Mouse (Mus musculus): Measurements from ENCODE around the gene Isg15.
A peak's percentile ranks its signal among the peaks of the same experiment; 100 is the strongest.

The Isg15 gene

GRCm38 (mm10) chr4:156202462-156202893 lies 1.9 kb upstream of the Isg15 start:
- DNase-seq = no peak

- peak; percentile 74 for DNase-seq
Observed at GRCm38 (mm10) chr4:156197829-156198205, 2.8 kb downstream of the Isg15 start.

- peak; percentile 67 for DNase-seq
Observed at GRCm38 (mm10) chr4:156197131-156197828, 3.3 kb downstream of the Isg15 start, which contains the start of gene Agrn. Agrn (minus strand) TSS chr4:156197488.

GRCm38 (mm10) chr4:156195927-156196870 lies 4.4 kb downstream of the Isg15 start:
- peak; percentile 24 for DNase-seq

- DNase-seq = no peak
Observed at GRCm38 (mm10) chr4:156194346-156194745, 6.3 kb downstream of the Isg15 start.

- no peak for DNase-seq
Observed at GRCm38 (mm10) chr4:156193906-156194305, 6.7 kb downstream of the Isg15 start.

GRCm38 (mm10) chr4:156193200-156193590 lies 7.4 kb downstream of the Isg15 start:
- no peak for DNase-seq

GRCm38 (mm10) chr4:156192421-156193199 lies 8.0 kb downstream of the Isg15 start:
- no peak for DNase-seq

GRCm38 (mm10) chr4:156188811-156189323 lies 11.8 kb downstream of the Isg15 start:
- DNase-seq = no peak

GRCm38 (mm10) chr4:156188162-156188810 lies 12.3 kb downstream of the Isg15 start:
- no peak for DNase-seq

DNA sequence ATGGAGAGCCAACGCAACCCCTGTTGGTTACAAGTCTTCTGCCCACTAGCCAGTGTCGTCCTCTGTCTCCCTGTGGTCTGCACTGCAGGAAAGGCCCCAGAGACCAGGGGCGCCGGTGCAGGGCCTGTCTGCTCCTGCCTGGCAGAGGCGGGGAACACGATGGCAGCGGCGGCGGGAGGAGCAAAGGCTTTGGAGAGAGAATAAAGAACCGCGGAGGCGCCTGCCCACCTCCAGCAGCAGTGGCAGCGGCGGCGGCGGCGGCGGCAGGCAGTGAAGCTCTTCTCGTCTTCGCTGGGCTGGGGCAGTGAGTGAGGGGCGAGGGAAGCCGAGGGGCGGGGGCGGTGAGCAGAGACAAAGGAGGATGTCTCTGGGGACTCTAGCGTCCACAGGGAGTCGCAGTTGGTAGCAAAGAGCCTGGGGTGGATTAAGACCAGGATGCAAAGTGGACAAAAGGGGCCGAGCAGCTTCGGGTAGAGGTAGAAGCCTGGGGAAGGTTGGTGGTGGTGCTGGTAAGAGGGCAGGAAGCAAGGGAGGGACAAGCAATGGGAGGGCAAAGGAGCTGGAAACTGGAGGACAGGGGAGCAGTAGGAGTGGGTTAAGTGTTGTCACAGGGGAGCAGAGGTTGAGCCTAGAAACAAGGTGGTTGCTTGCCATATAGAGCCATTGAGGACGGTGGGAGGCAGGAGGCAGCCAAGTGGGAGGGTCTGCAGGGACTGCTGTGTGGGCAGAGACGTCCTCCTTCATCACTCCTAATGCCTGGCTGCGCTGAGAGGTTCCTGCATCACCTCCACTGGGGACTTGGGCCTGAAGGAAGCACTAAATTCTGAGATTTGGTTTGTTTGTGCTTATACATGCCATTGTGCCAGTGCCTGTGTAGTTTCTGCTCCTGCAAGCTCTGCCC lies 14.4 kb downstream of the Isg15 start:
- DNase-seq = peak; percentile 71

DNA sequence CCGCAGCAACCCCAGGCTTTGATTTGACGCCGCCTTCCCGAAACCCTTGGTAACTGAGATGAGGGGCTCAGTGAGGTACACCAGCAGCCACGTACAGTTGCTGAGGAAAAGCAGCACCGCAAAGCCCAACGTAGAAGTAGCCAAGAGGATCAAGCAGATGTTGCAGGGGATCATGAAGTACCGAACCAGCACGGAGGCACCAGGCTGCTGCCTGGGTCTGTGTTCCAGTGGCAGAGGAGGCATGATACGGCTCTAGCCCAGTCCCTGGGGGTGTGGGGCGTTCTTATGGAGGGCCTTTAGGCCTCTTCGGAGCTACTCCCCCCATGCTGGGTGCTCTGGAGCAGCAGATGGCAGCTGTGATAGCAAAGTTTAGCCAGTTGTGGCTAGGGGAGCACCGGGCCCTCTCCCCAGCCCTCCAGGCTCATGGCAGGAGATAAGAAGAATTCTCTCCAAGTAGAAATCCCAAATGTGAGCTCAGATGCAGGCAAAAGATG lies 15.1 kb downstream of the Isg15 start:
- peak; percentile 41 for DNase-seq

GRCm38 (mm10) chr4:156184291-156184954 lies 16.2 kb downstream of the Isg15 start:
- no peak for DNase-seq

- no peak for DNase-seq
Observed at GRCm38 (mm10) chr4:156183747-156184146, 16.9 kb downstream of the Isg15 start.

DNA sequence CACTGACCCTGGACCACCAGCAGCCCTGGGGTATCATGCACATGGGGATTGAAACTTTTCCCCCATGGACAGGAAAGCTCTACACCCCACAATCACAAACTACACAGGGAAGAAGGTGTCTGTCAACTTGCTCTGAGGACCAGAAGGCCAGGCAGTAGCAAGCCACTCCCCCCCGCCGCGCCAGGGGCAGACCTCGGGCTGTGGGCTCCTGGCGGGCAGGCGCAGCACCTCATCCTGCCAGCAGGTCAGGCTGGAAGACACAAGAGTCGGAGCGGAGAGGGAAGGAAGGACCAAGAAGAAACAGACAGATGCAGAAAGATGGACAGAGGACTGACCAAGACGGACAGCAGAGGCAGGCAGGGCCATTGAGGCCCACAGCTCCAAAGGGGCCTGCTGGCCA lies 23.0 kb downstream of the Isg15 start:
- DNase-seq = no peak

GRCm38 (mm10) chr4:156171828-156172227 lies 28.8 kb downstream of the Isg15 start:
- DNase-seq = no peak

- DNase-seq = no peak
Observed at GRCm38 (mm10) chr4:156169129-156169528, 31.5 kb downstream of the Isg15 start.

- no peak for DNase-seq
Observed at GRCm38 (mm10) chr4:156168611-156169010, 32.0 kb downstream of the Isg15 start.

GRCm38 (mm10) chr4:156166477-156166876 lies 34.1 kb downstream of the Isg15 start:
- DNase-seq = no peak

DNA sequence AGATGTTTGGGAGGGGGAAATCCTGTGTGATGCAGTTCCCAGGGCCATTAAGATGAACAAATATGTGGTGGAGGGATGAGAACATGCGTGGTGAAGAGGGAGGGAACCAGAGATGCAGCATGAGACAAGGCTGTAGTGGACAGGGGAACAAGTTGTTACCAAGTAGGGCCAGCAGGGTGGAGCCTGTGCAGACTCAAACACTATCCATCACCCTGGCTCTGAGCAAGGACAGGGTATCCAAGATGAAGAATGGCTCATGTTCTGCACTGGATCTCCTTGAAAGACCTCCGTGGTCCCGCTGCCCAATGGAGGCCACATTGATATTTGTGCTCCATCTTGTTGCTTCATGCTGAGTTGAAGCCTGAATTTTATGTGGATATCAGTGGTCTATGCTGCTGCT lies 45.8 kb downstream of the Isg15 start:
- DNase-seq = no peak

Data from right cerebral cortex, postnatal 25 days (tissue).